Mouse (Mus musculus): ENCODE data around the gene Zc2hc1c. TPM values are rescaled to one million over a fixed set of nuclear protein-coding genes. Genes with fewer than 3 reads are reported as not detected.

The Zc2hc1c gene
- polyA plus RNA-seq, 2 experiments: 0.02 to 0.03 TPM

DNA sequence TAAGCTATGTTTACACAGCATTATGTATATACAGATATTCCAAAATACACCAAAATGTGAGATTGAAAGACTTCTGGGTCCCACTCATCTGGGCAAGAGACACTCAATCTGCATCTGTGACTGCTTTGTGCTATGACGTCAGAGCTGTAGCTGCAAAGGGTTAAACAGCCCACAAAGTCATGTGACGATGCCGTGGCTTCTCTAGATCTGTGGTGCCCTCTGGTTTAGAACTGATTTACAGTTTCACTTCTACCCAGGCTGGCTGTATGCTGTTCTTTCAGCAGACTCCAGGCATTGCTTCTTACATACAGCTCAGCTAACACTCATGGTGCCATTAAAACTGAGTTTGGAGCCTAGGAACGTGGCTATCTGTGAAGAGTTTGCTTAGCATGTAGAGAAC is 16.3 kb downstream of the Zc2hc1c start:
- Histone ChIP-seq H3K36me3 (replicated peaks; ENCODE audit: control insufficient read depth, insufficient read depth, low read depth) (peaks cover 73% of the 10 kb centered on the region), H3K9me3 (ENCODE audit: control insufficient read depth, low read length) (no peaks in the 10 kb centered on the region), H3K9ac (replicated peaks) (no peak overlapping the region), H3K27ac (no peak overlapping the region), H3K4me3 (ENCODE audit: insufficient read depth in 1 of 2, low read depth in 2 of 2, low read length in 2 of 2) (no peak overlapping the region), H3K4me1 (replicated peaks; ENCODE audit: control insufficient read depth in 2 of 2, insufficient read depth in 2 of 2, low read length in 1 of 2) (no peaks in the 10 kb centered on the region), H3K4me2 (ENCODE audit: low read depth) (no peak overlapping the region), H3K27me3 (ENCODE audit: control insufficient read depth, insufficient read depth, low read length) (no peaks in the 10 kb centered on the region)
- ATAC-seq (ENCODE audit: insufficient read depth) (no peak), DNase-seq (ENCODE audit: low read depth in 3 of 3, low spot score in 3 of 3) (no peak)
- TF ChIP-seq EP300 (IDR thresholded peaks at IDR 0.05; ENCODE audit: low read depth) (no peak), CTCF (IDR thresholded peaks at IDR 0.05; ENCODE audit: low read depth) (no peak)
- WGBS (ENCODE audit: insufficient replicate concordance): 51% methylated on average over 4 of the region's 4 CpGs

DNA sequence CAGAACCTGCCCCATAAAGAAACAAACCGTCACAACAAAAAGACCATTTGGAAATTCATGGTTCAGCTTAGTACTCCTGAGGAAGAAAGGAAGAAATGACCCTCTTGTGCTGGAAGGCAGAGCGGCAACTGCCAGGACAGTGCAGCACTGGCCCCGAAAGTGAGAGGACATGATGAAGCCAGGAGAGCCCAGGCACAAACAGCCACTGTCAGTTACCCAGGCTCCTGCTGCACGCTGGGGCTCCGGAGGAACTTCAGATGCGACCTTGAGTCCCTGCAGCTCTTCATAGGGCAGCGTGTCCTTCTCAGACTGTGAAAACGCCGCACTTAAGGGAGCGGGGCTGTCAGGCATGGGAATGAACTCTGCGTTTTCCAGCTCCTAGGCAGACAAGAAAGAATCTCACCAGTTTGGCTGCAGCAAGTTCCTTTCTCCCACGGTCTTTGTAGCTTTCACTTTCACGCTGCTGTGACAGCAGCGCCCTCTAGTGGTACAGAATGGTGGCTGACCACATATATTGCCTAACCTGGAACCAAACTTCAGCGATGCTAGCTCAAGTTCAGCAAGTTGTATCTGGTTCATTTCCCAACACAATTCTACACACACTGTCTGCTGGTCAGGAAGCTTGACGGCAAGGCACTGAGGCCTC is 17.0 kb downstream of the Zc2hc1c start:
- Histone ChIP-seq H3K36me3 (replicated peaks; ENCODE audit: control insufficient read depth, insufficient read depth, low read depth) (peaks cover 71% of the 10 kb centered on the region), H3K4me3 (ENCODE audit: insufficient read depth in 1 of 2, low read depth in 2 of 2, low read length in 2 of 2) (peak overlapping the region; percentile 32; a peak in 2 of 4 replicates), H3K9me3 (ENCODE audit: control insufficient read depth, low read length) (no peaks in the 10 kb centered on the region), H3K4me1 (replicated peaks; ENCODE audit: control insufficient read depth in 2 of 2, insufficient read depth in 2 of 2, low read length in 1 of 2) (no peaks in the 10 kb centered on the region), H3K27me3 (ENCODE audit: control insufficient read depth, insufficient read depth, low read length) (no peaks in the 10 kb centered on the region), H3K9ac (replicated peaks) (no peak overlapping the region), H3K27ac (no peak overlapping the region), H3K4me2 (ENCODE audit: low read depth) (peak overlapping the region; percentile 49)
- TF ChIP-seq CTCF (IDR thresholded peaks at IDR 0.05; ENCODE audit: low read depth): peak; percentile 99
- TF ChIP-seq EP300 (IDR thresholded peaks at IDR 0.05; ENCODE audit: low read depth): no peak
- WGBS (ENCODE audit: insufficient replicate concordance): 39% methylated on average over 16 of the region's 16 CpGs
- DNase-seq (ENCODE audit: low read depth in 3 of 3, low spot score in 3 of 3): peak; percentile 61 to 69 (median 64)
- peak; percentile 62; the same call in 1 of the 2 replicates for ATAC-seq (ENCODE audit: insufficient read depth)

GRCm38 (mm10) chr12:85308651-85309050 is 20.3 kb downstream of the Zc2hc1c start:
- H3K4me2 ChIP-seq (ENCODE audit: low read depth): no peak overlapping the region
- DNase-seq (ENCODE audit: low read depth in 3 of 3, low spot score in 3 of 3): no peak
- no peaks in the 10 kb centered on the region for H3K9me3 ChIP-seq (ENCODE audit: control insufficient read depth, low read length)
- 70% methylated on average over 3 of the region's 3 CpGs for WGBS (ENCODE audit: insufficient replicate concordance)
- no peak for TF ChIP-seq EP300 (IDR thresholded peaks at IDR 0.05; ENCODE audit: low read depth)
- ATAC-seq (ENCODE audit: insufficient read depth): no peak
- no peak overlapping the region for H3K4me3 ChIP-seq (ENCODE audit: insufficient read depth in 1 of 2, low read depth in 2 of 2, low read length in 2 of 2)
- no peak overlapping the region for H3K9ac ChIP-seq (replicated peaks)
- H3K4me1 ChIP-seq (replicated peaks; ENCODE audit: control insufficient read depth in 2 of 2, insufficient read depth in 2 of 2, low read length in 1 of 2): no peaks in the 10 kb centered on the region
- H3K27ac ChIP-seq: no peak overlapping the region
- H3K27me3 ChIP-seq (ENCODE audit: control insufficient read depth, insufficient read depth, low read length): no peaks in the 10 kb centered on the region
- H3K36me3 ChIP-seq (replicated peaks; ENCODE audit: control insufficient read depth, insufficient read depth, low read depth): peaks cover 52% of the 10 kb centered on the region

DNA sequence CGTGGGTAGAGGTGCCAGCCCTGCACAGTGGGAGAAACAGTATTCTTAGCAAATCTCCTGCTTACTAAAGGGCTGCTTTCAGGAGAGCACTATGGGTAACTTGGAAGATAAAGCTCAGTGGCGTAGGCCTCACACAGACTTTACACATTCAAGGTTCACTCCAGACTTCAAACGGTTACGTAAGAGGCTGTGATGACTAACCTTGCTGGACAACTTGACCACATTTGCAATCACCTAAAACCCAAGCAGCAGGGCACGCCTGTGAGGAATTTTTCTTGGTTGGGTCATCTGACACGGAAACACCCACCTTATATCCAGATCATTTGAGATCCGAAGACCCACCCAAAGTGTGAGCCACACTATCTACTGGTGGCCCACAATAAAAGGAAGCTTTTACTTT is 41.8 kb downstream of the Zc2hc1c start:
- TF ChIP-seq CTCF (IDR thresholded peaks at IDR 0.05; ENCODE audit: low read depth): no peak
- no peak for TF ChIP-seq EP300 (IDR thresholded peaks at IDR 0.05; ENCODE audit: low read depth)
- WGBS (ENCODE audit: insufficient replicate concordance): 82% methylated on average over 7 of the region's 7 CpGs
- no peak overlapping the region for H3K4me3 ChIP-seq (ENCODE audit: insufficient read depth in 1 of 2, low read depth in 2 of 2, low read length in 2 of 2)
- no peak overlapping the region for H3K4me2 ChIP-seq (ENCODE audit: low read depth)
- H3K27me3 ChIP-seq (ENCODE audit: control insufficient read depth, insufficient read depth, low read length): no peaks in the 10 kb centered on the region
- DNase-seq (ENCODE audit: low read depth in 3 of 3, low spot score in 3 of 3) (no peak), ATAC-seq (ENCODE audit: insufficient read depth) (no peak)
- H3K4me1 ChIP-seq (replicated peaks; ENCODE audit: control insufficient read depth in 2 of 2, insufficient read depth in 2 of 2, low read length in 1 of 2): no peaks in the 10 kb centered on the region
- no peak overlapping the region for H3K9ac ChIP-seq (replicated peaks)
- peaks cover 63% of the 10 kb centered on the region for H3K36me3 ChIP-seq (replicated peaks; ENCODE audit: control insufficient read depth, insufficient read depth, low read depth)
- no peaks in the 10 kb centered on the region for H3K9me3 ChIP-seq (ENCODE audit: control insufficient read depth, low read length)
- H3K27ac ChIP-seq: no peak overlapping the region

- DNase-seq (ENCODE audit: low read depth in 3 of 3, low spot score in 3 of 3): peak; percentile 33 to 58 (median 34)
- Histone ChIP-seq H3K9ac (replicated peaks) (peak overlapping the region; percentile 80), H3K4me3 (ENCODE audit: insufficient read depth in 1 of 2, low read depth in 2 of 2, low read length in 2 of 2) (peak overlapping the region; percentile 85 to 88), H3K27me3 (ENCODE audit: control insufficient read depth, insufficient read depth, low read length) (no peaks in the 10 kb centered on the region), H3K9me3 (ENCODE audit: control insufficient read depth, low read length) (no peaks in the 10 kb centered on the region), H3K4me1 (replicated peaks; ENCODE audit: control insufficient read depth in 2 of 2, insufficient read depth in 2 of 2, low read length in 1 of 2) (peaks cover 15 to 20% of the 10 kb centered on the region in 2 experiments), H3K36me3 (replicated peaks; ENCODE audit: control insufficient read depth, insufficient read depth, low read depth) (peaks cover 16% of the 10 kb centered on the region), H3K27ac (peak overlapping the region; percentile 57; the same call in 1 of the 2 replicates), H3K4me2 (ENCODE audit: low read depth) (peak overlapping the region; percentile 86)
- TF ChIP-seq EP300 (IDR thresholded peaks at IDR 0.05; ENCODE audit: low read depth) (no peak), CTCF (IDR thresholded peaks at IDR 0.05; ENCODE audit: low read depth) (no peak)
- 39% methylated on average over 6 of the region's 6 CpGs for WGBS (ENCODE audit: insufficient replicate concordance)
- peak; percentile 33; the same call in 1 of the 2 replicates for ATAC-seq (ENCODE audit: insufficient read depth)
These were observed 49.3 kb downstream of the Zc2hc1c start for GRCm38 (mm10) chr12:85337567-85338311.
